Mouse (Mus musculus) limb, embryonic 11.5 days (tissue): ENCODE data around the gene Inmt. TPM values are rescaled to one million over a fixed set of nuclear protein-coding genes. Genes with fewer than 3 reads are reported as not detected.

ENCODE experiments used
- ATAC-seq: fragments of 200-750 bp; cut with Nextera tagmentation; 2 replicates; pipeline ENCODE4 v1.8.0; 2017; ENCODE audit warnings: low read depth; ENCODE audit not compliant: insufficient number of reproducible peaks, low FRiP score, low TSS enrichment
- DNase-seq: peaks from one replicate; pipeline ENCODE4 v3.0.0-alpha.2; 2015; ENCODE audit warnings: low spot score
- H3K27ac ChIP-seq: fragments of 300-500 bp; sonication (generic); replicated peaks from 2 replicates; pipeline ENCODE4 v1.5.1; 2014; ENCODE audit warnings: low read depth, mild to moderate bottlenecking, low read length
- H3K27me3 ChIP-seq: fragments of 300-500 bp; sonication (generic); 2 replicates; pipeline ENCODE4 v1.6.1; 2014; ENCODE audit warnings: mild to moderate bottlenecking, low read length, mixed read lengths; ENCODE audit not compliant: control insufficient read depth, insufficient read depth
- H3K36me3 ChIP-seq: fragments of 300-500 bp; sonication (generic); 2 replicates; pipeline ENCODE4 v1.6.1; 2014; ENCODE audit warnings: mild to moderate bottlenecking, low read length, moderate library complexity, mixed read lengths; ENCODE audit not compliant: control insufficient read depth, insufficient read depth
- H3K4me1 ChIP-seq: fragments of 300-500 bp; sonication (generic); 2 replicates; pipeline ENCODE4 v1.6.1; 2014; ENCODE audit warnings: low read length, mixed read lengths; ENCODE audit not compliant: control insufficient read depth, insufficient read depth
- H3K4me2 ChIP-seq: fragments of 300-500 bp; sonication (generic); 2 replicates; pipeline ENCODE4 v1.6.1; 2014; ENCODE audit warnings: low read depth, mild to moderate bottlenecking, moderate library complexity; ENCODE audit not compliant: severe bottlenecking
- H3K4me3 ChIP-seq: fragments of 300-500 bp; sonication (generic); 2 replicates; pipeline ENCODE4 v1.5.1; 2014; ENCODE audit warnings: low read depth, low read length
- H3K9ac ChIP-seq: fragments of 300-500 bp; sonication (generic); 2 replicates; pipeline ENCODE4 v1.6.1; 2014; ENCODE audit warnings: mild to moderate bottlenecking, low read length
- H3K9me3 ChIP-seq: fragments of 300-500 bp; sonication (generic); 2 replicates; pipeline ENCODE4 v1.6.1; 2016; ENCODE audit warnings: low read length; ENCODE audit not compliant: control insufficient read depth
- WGBS: fragments of 180-500 bp; shearing (Covaris S2); extraction: QIAGEN DNeasy Blood & Tissue Kit; methylation state at CpG from one replicate; pipeline ENCODE4 v1.1.7; 2014; 5-methylcytosine and 5-hydroxymethylcytosine counted together
- polyA plus RNA-seq: library from polyadenylated mRNA; unstranded; fragments of >200 nt; fragmentation: Nextera tagmentation; extraction: Ambion mirVana; gene quantifications from 2 replicates; pipeline ENCODE4 v1.2.1, GENCODE M21; 2014

Inmt gene
- polyA plus RNA-seq = 0.13 and 0.17 TPM in 2 replicates

DNA sequence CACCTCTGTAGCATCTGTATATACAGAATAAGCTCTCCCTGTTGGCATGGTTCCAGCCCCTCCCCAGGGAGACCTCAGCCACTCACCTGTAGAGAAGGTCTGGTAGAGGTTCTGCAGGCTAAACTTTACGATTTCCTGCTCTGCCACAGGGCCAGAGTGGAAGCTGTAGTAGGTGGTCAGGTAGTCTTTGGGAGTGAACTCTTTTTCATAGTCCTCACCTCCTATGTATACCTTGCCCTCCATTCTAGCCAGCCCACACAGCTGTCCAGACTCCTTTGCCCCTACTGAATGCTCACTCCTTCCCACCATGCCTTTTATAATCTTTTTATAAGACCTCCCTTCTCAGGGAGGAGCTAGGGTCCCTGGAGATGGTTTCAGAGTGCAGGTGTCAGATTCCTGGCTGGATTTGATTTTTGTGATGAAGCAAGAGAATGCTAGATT lies at the start of gene Inmt:
Inmt (minus strand) TSS at position 303 of the 441 bp plus-strand sequence.
- no peak for DNase-seq
- 50% methylated on average over 1 of the region's 1 CpGs for WGBS
- no peak for ATAC-seq
- Histone ChIP-seq H3K4me1 (0 out of 2 replicates have a peak, but pooled peaks cover 3% of the 10 kb centered on the region), H3K4me2 (no peak within 1 kb of the TSS), H3K27ac (no peak within 1 kb of the TSS), H3K27me3 (no peaks in the 10 kb centered on the region), H3K36me3 (no peaks in the 10 kb centered on the region), H3K9ac (no peak within 1 kb of the TSS), H3K9me3 (no peaks in the 10 kb centered on the region), H3K4me3 (no peak within 1 kb of the TSS)

DNA sequence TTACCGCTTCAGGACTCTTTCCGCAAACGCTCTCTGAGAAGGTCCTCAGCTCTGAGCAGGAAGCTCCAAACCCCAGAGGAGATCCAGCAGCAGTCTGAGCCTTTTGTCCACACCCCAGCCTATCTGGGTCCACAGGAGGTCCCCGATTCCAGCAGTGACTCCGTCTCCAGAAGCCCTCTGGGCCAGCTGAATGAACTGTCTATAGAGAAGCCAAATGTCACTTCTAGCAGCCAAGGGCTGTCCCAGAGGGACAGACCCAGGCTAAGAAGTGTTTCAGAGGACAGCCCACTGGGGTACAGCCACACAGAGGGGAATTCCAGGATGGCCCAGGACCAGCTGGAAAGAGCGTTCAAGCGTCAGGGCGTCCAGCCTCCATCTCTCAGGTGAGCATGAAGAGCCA lies 49.1 kb upstream of the Inmt start:
- no peak for DNase-seq
- Histone ChIP-seq H3K9ac (no peak overlapping the region), H3K4me1 (no peaks in the 10 kb centered on the region), H3K9me3 (no peaks in the 10 kb centered on the region), H3K27me3 (no peaks in the 10 kb centered on the region), H3K4me3 (no peak overlapping the region), H3K36me3 (0 out of 2 replicates have a peak, but pooled peaks cover 2% of the 10 kb centered on the region), H3K27ac (no peak overlapping the region), H3K4me2 (no peak overlapping the region)
- no peak for ATAC-seq
- WGBS = 96% methylated on average over 8 of the region's 8 CpGs

DNA sequence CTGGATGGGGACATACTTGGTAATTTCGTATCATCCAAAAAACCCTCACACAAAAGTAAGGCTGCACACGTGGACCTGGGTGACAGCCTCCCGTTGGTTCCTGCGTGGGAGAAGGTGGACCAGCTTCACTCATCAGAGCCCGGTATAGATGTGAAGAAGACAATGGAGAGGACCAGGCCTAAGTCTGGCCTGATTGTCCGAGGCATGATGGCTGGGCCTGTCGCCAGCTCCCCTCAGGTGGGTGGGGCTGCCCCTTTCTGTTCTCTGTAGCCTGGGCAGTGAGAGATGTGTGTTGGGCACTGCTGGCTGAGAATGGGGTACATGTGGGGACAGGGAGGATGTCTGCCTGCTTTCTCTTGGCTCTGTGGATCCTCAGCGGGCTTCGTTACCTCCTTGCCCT lies 43.4 kb upstream of the Inmt start:
- DNase-seq (no peak), ATAC-seq (no peak)
- no peak overlapping the region for H3K4me3 ChIP-seq
- H3K36me3 ChIP-seq = peaks cover 6% of the 10 kb centered on the region; the same call in 1 of the 2 replicates
- no peaks in the 10 kb centered on the region for H3K4me1 ChIP-seq
- no peaks in the 10 kb centered on the region for H3K27me3 ChIP-seq
- H3K4me2 ChIP-seq = no peak overlapping the region
- H3K9me3 ChIP-seq = no peaks in the 10 kb centered on the region
- H3K9ac ChIP-seq = no peak overlapping the region
- no peak overlapping the region for H3K27ac ChIP-seq
- 92% methylated on average over 9 of the region's 9 CpGs for WGBS

DNA sequence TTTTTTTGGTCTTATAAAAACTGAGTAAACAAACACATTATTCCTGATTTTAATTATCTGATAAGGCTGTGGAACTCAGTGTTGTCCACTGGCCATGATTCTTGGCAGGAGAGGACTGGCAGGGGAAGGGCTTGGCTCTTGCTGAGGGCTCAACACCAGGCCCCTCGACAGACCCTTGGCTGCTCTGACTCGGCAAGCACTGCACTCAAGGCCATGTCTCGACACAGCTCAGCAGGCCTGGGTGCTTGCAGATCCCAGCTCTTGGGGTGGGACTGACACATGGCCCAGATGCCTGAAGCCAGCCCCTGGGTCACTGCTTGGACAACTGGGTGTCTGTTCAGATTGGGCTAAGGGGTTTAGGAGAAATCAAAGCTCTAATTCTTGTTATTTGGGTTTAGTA lies 39.7 kb upstream of the Inmt start:
- Histone ChIP-seq H3K4me1 (no peaks in the 10 kb centered on the region), H3K9me3 (no peaks in the 10 kb centered on the region), H3K9ac (no peak overlapping the region), H3K36me3 (peaks cover 4% of the 10 kb centered on the region; the same call in 1 of the 2 replicates), H3K27me3 (no peaks in the 10 kb centered on the region), H3K27ac (no peak overlapping the region), H3K4me3 (no peak overlapping the region), H3K4me2 (no peak overlapping the region)
- WGBS = 84% methylated on average over 3 of the region's 3 CpGs
- no peak for ATAC-seq
- no peak for DNase-seq

DNA sequence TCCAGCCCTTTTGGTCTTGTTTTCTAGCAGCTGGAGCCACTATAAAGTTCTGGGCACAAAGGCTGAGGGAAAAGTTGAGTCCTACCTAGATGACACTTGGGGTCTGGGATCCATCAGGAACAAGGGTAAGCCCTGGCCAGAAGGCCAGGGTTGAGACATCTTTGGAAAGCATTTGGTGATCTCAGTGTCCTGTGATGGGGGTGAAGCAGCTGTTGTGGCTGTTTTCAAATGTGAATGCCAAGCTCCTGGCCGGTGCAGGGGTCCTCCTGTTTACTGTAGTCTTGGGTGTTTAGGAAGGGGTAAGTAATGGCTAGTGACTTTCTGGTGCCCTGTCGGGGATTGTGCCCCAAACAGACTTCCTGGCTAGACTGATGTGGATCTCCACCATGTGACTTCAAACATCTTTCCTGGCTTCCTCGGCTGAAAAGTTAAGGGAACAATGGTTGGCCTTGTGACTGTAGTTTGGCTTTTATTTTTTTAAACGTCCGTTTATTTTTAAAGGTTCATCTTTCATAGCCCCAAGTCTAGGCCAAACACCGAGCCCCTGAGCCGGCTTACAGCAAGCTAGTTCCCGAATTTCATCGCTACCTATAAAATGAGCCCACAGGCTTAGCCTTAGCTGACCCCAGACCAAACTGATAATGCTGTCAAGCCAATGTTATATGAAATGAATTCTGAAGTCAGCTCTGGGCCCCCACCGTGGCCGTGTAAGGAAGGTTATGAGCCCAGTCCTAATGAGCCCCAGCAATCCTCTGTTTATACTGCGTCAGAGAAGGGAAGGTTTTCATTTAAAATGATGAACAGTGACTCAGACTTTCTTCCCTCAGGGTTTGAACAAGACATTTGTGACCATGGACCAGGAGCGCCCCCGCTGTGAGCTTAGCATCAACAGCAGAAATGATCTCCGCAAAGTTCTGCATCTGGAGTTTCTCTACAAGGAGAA lies 35.9 kb upstream of the Inmt start:
- no peak for ATAC-seq
- WGBS = 54% methylated on average over 15 of the region's 15 CpGs
- no peaks in the 10 kb centered on the region for H3K9me3 ChIP-seq
- H3K36me3 ChIP-seq = no peaks in the 10 kb centered on the region
- no peak overlapping the region for H3K4me2 ChIP-seq
- H3K27ac ChIP-seq = no peak overlapping the region
- no peak overlapping the region for H3K9ac ChIP-seq
- no peaks in the 10 kb centered on the region for H3K27me3 ChIP-seq
- H3K4me3 ChIP-seq = no peak overlapping the region
- H3K4me1 ChIP-seq = peaks cover 9% of the 10 kb centered on the region
- DNase-seq = no peak

DNA sequence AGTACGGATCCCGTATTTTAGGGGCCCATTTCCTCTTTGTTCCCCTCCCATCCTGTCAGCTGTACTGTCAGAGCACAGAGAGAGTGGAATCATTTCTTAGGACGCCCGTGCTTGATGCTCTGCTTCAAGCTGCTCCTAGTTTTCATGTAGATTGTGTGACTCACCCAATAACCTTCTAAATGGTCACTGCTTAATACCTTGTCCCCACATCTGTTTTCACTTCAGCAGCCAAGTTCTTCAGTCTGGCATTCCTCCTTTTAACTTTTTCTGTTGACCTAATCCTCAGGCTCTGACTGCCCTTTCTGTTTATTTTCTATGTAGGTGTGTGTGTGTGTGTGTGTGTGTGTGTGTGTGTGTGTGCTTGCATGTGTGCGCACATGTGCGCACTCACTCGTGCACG lies 32.9 kb upstream of the Inmt start:
- Histone ChIP-seq H3K9me3 (no peaks in the 10 kb centered on the region), H3K9ac (no peak overlapping the region), H3K27ac (no peak overlapping the region), H3K4me1 (peaks cover 9% of the 10 kb centered on the region), H3K27me3 (no peaks in the 10 kb centered on the region), H3K36me3 (no peaks in the 10 kb centered on the region), H3K4me3 (no peak overlapping the region), H3K4me2 (no peak overlapping the region)
- 67% methylated on average over 8 of the region's 8 CpGs for WGBS
- ATAC-seq (no peak), DNase-seq (no peak)

DNA sequence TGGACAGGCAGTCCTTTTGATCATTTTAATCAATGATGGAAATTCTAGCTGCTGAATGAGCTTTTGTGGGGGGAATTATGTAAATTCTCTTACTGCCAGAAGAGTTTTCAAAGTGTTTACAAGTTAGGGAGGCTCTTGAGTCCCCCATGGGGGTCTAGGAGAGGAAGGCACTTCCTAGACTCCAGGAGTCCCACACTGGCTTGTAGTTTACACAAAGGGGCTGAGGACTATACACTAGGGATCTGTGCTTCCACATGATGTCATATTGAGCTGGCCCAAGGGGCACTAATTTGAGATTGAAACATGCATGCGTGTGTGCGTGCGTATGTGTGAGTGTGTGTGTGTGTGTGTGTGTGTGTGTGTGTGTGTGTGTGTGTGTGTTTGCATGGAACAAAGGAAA lies 29.1 kb upstream of the Inmt start:
- 87% methylated on average over 3 of the region's 3 CpGs for WGBS
- H3K36me3 ChIP-seq = no peaks in the 10 kb centered on the region
- peak; percentile 28 for DNase-seq
- H3K9me3 ChIP-seq = no peaks in the 10 kb centered on the region
- ATAC-seq = no peak
- peak overlapping the region; percentile 67 for H3K9ac ChIP-seq
- H3K4me2 ChIP-seq = peak overlapping the region; percentile 60
- H3K4me1 ChIP-seq = peaks cover 9% of the 10 kb centered on the region
- H3K27ac ChIP-seq = peak overlapping the region; percentile 62
- H3K27me3 ChIP-seq = no peaks in the 10 kb centered on the region
- H3K4me3 ChIP-seq = peak overlapping the region; percentile 43

DNA sequence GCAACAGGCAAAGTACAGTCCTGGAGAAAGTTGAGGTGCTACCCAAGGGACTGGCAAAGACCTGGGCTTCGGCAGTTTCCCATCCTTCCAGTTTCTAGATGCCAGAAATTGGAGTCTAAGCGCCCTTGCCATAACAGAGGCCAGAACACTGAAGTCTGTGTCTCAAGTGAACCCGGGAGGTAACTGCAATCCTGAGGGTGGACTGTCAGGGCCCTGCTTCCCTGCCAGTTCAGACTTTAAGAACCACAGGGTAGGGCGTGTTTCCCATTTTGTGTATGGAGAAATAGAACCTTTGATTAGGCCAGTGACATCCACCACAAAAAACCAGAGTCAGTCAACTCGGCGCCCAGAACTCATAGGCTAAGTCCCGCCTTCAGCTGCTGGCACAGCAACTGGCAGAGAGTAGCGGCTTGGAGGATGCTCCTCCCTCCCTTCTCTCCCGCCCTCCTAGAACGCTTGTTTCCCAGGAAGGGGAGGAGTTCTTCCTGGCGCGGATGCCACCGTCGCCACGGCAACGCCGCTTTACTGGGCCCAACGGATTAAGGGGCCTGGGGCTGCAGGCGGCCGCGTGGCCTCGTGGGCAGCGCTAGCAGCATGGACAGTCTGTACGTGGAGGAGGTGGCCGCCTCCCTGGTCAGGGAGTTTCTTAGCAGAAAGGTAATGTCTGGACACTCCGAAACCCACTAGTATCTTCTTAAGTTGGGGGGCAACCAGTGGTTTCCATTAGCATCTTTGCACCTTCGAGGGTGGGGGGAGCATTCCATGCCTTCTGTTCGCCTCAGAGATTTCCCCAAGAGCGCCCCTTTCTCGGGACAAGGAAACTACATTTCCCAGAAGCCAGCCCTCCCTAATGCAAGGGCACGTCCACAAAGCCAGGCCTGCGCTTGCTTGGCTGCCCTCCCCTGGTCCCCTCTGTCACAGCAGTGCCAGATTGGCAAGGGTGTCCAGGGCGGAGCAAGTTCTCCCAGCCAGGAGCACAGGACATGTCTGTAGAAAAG lies 28.4 kb upstream of the Inmt start, which contains the start of gene Mindy4:
Mindy4 (plus strand) TSS at position 471 of the 998 bp plus-strand sequence.
- Histone ChIP-seq H3K27me3 (no peaks in the 10 kb centered on the region), H3K9me3 (no peaks in the 10 kb centered on the region), H3K27ac (peak within 1 kb of the TSS; percentile 62), H3K9ac (peak within 1 kb of the TSS; percentile 67), H3K4me1 (peaks cover 5% of the 10 kb centered on the region), H3K4me3 (peak within 1 kb of the TSS; percentile 43), H3K4me2 (peak within 1 kb of the TSS; percentile 60), H3K36me3 (no peaks in the 10 kb centered on the region)
- DNase-seq = peak; percentile 92
- peak; percentile 90 for ATAC-seq
- 4% methylated on average over 33 of the region's 33 CpGs for WGBS
